Mouse (Mus musculus) gastrocnemius, adult 2 months (tissue): ENCODE data around the gene Trub2. TPM values are rescaled to one million over a fixed set of nuclear protein-coding genes. Genes with fewer than 3 reads are reported as not detected.
A peak's percentile ranks its signal among the peaks of the same experiment; 100 is the strongest.

Source experiments
- DNase-seq: peaks from one replicate; pipeline ENCODE4 v3.0.0; 2022
- H3K27ac ChIP-seq: fragments of 200-600 bp; 2 replicates; pipeline ENCODE4 v1.8.1; 2022; ENCODE audit warnings: mild to moderate bottlenecking
- H3K4me3 ChIP-seq: fragments of 200-600 bp; 2 replicates; pipeline ENCODE4 v1.8.1; 2022; ENCODE audit warnings: mild to moderate bottlenecking, moderate library complexity
- CTCF ChIP-seq: fragments of 200-600 bp; IDR thresholded peaks from 2 replicates; pipeline ENCODE4 v1.8.1; 2022; ENCODE audit warnings: antibody characterized with exemption, mild to moderate bottlenecking, moderate library complexity
- intact Hi-C: fragments of 180-260 bp; cut with DNase I; formaldehyde crosslinking; loops from one replicate; pipeline ENCODE4 v1.15.1; 2025
- total RNA-seq, 2 experiments: library from RNA; stranded (reverse); gene quantifications; 2 replicates each; pipeline ENCODE4 v1.2.3; 2021

Gene Trub2
- total RNA-seq, 2 experiments from 2014 or later = 28.2 to 29.1 TPM

DNA sequence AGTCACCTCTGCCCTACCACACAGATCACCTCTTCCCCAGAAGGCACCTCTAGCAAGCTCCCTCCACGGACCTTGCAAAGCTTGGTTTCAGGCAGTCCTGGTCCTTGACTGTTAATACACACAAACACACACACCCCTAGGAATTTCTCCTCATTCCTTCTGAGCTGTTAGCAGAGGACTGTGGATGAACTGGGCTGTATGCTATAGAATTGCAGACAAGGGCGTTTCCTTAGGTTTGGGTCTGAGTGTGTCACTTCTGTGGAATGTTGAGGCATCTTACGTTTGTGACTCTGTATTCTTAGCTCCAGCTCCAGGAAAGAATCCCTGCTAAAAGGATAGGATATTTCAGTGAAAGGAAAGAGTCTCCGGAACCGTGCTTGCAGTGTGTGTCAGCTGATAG, 76.4 kb downstream of the Trub2 start:
- Histone ChIP-seq H3K27ac (peak overlapping the region; percentile 48; the same call in 1 of the 2 replicates), H3K4me3 (no peak overlapping the region)
- intact Hi-C loops = no loop called here
- no peak for DNase-seq
- TF ChIP-seq CTCF = no peak

Other genes with a start within 250 kb of the Trub2 start
- gene Rapgef1, start 168.8 kb downstream of the Trub2 start, total RNA-seq = 100 to 1,000 TPM; 135 to 139 TPM
- not detected for gene Gm13420, start 36.8 kb downstream of the Trub2 start, total RNA-seq
- gene Gm13547, start 29.2 kb downstream of the Trub2 start, total RNA-seq = not detected
- 1 to 10 TPM; 7.9 to 9.7 TPM for gene Coq4, start 1.0 kb downstream of the Trub2 start, total RNA-seq
- 1 to 10 TPM; 6.5 to 9.4 TPM for gene Slc27a4, start 14.1 kb upstream of the Trub2 start, total RNA-seq
- 10 to 100 TPM; 29.6 to 31.3 TPM for gene Urm1, start 31.6 kb upstream of the Trub2 start, total RNA-seq
- gene Cercam, start 80.7 kb upstream of the Trub2 start, total RNA-seq = 1 to 10 TPM; 2.2 to 4.6 TPM
- 10 to 100 TPM; 11.9 to 12.7 TPM for gene Odf2, start 100.7 kb upstream of the Trub2 start, total RNA-seq
- 10 to 100 TPM; 23.2 to 28.3 TPM for gene Gle1, start 146.9 kb upstream of the Trub2 start, total RNA-seq
- 10 to 100 TPM; 41.8 to 62.1 TPM for gene Sptan1, start 177.1 kb upstream of the Trub2 start, total RNA-seq